Mouse (Mus musculus) monocyte, adult 59 days (primary cell): ENCODE measurements around the gene Cbs. TPM values are rescaled to one million over a fixed set of nuclear protein-coding genes. Genes with fewer than 3 reads are reported as not detected.

ENCODE experiments used
- total RNA-seq, 2 experiments: library from RNA; stranded (reverse); gene quantifications; one replicate each; pipeline ENCODE4 v1.2.4; 2023

Gene Cbs
- total RNA-seq = not detected

DNA sequence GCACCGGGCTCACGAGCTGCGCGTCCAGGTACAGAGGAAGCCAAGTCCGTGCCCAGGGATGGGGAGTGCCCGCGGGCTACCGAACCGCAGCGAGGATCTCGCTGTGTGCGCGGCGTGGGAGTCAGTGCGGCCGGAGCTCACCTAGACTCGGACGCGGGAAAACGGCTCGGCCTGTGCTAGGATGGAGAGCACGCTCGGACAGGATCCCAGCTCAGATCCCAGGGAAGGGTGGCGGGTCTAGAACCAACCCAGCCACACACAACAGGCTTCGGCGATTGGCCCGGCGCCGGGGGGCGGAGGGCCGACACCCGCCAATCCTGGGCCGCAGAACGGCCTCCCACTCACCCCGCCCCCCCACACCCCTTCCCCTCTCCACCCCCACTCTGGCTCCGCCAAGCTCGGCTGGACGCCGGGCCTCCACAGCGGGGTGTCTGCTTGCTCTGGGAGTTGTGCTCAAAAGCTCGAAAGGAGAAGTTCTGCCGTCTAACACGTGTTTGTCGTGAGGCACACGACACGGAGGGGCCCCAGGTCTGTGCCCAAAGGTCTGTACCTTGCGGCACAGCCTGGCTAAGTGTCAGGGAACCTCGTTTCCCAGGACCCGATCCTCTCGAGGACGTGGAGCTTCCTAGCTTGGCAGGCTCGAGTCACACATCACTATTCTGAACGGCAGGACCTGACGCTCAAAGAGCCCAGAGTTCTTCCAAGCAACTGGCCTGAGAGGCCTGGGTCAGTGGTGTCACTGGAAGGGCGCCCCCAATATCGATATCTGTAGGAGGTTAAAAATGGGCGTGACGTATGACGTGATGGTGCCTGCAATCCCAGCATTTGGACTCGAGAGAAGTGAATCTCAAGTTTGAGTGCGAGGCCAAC, at the start of gene Cbs:
TSS of gene Cbs (minus strand) at position 297 of the 870 bp plus-strand sequence.

DNA sequence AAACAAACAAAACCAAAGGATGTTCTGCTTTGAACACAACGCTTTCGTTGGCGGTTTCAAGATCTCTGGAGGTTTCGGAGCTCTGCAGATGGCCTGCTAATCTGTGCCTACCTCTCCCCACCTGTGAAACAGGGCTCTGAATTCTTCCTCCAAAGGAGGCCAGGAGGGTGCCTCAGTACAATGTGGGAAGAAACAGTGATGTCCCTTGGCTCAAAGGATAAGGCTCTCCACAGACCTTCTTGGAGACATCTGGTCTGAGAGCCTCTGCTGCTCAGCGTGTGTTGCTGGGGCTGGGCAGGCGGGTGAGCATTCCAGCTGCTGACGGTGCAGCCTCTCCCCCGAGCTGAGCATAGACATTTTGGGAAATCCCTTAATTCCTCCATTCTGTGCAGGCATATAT, 40.5 kb upstream of the Cbs start, which contains the start of gene Cryaa:
TSS of gene Cryaa (plus strand) at position 301 of the 400 bp plus-strand sequence.

DNA sequence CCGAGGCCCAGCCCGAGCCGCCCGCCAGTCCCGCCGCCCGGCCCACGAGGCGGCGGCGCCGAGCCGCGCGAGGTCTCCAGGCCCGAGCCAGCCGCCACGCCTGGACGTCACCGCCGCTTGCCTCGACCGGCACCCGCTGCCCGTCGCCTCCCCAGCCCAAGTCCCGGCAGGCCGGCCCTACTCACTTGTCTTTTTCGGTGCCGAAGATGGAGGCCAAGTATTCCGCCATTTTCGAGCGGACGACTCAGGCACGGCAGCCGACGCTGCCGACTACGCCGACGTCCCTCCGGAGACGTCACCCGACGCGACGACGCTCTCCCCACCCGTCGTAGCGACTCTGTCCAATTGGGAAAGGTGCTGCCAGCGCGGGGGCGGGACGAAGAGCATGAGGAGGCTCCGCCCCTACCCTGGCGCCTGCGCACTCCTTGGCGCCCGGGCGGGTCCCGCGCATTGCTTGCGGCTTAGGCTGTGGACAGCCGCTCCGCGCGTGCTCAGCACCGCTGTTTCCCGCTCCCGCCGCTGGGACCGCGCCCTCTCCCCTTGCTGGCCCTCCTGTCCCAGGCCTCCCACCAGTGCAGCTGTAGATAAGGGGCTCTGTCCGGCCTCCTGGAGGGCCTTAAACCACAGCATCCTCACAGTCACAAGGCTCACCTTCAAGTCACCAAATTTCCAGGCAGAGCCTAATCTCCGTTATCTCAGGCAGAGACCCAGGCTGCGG, 21.6 kb upstream of the Cbs start, which contains the start of gene U2af1:
TSS of gene U2af1 (minus strand) at position 425 of the 718 bp plus-strand sequence.

DNA sequence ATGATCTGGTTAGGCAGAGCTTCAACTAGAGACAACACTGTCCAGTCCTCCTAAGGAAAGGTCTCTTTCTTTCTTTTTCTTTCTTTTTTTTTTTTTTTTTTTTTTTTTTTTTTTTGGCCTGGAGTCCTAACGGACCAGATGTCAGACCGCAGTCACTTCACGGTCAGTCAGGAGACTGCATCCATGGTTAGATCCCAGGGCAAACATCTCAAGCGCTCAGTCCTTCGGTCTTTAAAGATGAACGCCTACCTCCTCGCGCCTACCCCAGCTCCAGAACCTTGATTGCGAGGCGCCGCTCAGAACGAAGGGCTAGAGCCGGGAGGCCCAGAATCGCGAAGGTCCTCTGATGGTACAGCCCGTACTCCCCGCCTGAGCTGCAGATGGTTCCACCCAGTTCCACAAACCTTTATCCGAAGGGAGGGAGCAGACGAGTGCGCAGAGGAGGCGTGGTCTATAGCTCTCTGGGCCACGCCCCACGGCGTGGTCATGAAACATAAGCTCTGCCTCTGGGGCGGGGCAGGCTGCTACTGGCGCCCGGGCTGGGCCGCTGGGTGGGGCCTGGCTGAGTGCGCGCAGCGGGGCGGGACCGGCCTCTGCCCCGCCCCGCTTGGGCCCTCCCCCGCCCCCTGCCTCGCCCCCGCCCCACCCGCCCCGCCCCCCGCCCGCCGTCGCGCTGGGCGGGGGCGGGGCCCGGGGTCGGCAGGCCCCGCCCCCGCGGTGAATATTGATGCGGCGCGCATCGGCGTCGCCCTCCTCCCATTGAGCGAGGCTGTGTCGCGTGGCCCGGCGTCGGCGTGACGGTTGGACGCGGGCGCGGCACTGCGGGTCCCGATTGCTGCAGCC, 72.8 kb downstream of the Cbs start, which contains the start of gene Pknox1:
TSS of gene Pknox1 (plus strand) at position 720 of the 843 bp plus-strand sequence.

Other genes with a start within 250 kb of the Cbs start
- gene Wdr4, start 117.3 kb downstream of the Cbs start, total RNA-seq = 10 to 100 TPM; 12.8 to 21.9 TPM
- 10 to 100 TPM; 74.3 to 85.4 TPM for gene Ndufv3, start 117.1 kb downstream of the Cbs start, total RNA-seq
- gene Pknox1, start 72.5 kb downstream of the Cbs start, total RNA-seq = 10 to 100 TPM; 28.5 to 33.7 TPM
- 100 to 1,000 TPM; 198 to 215 TPM for gene U2af1, start 21.7 kb upstream of the Cbs start, total RNA-seq
- not detected for gene Cryaa, start 40.6 kb upstream of the Cbs start, total RNA-seq
- gene Sik1, start 218.6 kb upstream of the Cbs start, total RNA-seq = 100 to 1,000 TPM; 527 to 599 TPM